Mouse (Mus musculus) cortical plate, adult 2 months (tissue): ENCODE results near the gene Gm44579.

ENCODE experiments used
- CTCF ChIP-seq: fragments of 200-500 bp; IDR thresholded peaks from 2 replicates; pipeline ENCODE4 v1.5.1; 2011; ENCODE audit warnings: mild to moderate bottlenecking, control low read depth, low read length; ENCODE audit not compliant: insufficient read depth; ENCODE audit errors: extremely low read depth
- POLR2A ChIP-seq: fragments of 200-500 bp; IDR thresholded peaks from 2 replicates; pipeline ENCODE4 v1.6.1; 2011; ENCODE audit warnings: mild to moderate bottlenecking, low read length, control low read depth; ENCODE audit not compliant: insufficient read depth; ENCODE audit errors: extremely low read depth

DNA sequence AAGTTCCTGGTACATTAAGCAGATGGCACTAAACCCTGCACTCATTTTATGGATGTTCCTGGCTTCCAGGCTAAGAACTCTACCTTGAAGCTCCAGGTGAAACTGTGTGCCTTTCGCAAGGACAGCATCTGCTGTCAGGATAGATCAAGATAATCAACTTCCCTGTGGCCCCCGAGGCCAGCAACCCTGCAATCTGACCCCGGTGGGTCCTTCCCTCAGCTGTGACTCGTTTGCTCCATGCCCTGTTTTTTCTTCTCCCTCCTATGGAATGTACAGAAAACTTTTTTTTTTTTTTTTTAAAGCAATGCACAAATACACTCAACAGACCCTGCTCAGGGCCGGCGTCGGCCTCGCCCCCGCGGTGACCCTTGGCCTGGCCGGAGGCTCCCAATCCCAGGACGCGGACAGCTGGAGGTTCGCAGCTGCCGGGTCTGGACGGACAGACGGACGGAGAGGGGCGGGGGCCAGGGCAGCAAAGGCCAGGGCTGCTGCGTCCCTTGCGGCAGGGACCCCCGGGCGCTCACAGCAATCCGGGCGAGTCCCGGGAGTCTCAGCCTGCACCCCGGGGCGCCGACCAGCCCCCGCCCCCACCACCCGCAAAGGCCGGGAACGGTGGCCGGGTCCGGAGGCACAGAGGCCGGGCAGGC, 75.8 kb downstream of the Gm44579 start:
- TF ChIP-seq POLR2A (no peak), CTCF (no peak)
